Mouse (Mus musculus) liver, postnatal 0 days (tissue): ENCODE measurements at regions not wholly inside any gene's neighbourhood (a gene's known extent, or its start where the extent isn't known, plus 50 kb on each side); places are given as distances from the start of the nearest gene placed in this dataset.

Experiments used
- CTCF ChIP-seq: sonication (generic); IDR thresholded peaks from 2 replicates; pipeline ENCODE4 v1.5.1; 2016; ENCODE audit warnings: antibody characterized with exemption, low read depth
- EP300 ChIP-seq: IDR thresholded peaks from 2 replicates; pipeline ENCODE4 v1.6.1; 2016; ENCODE audit warnings: antibody characterized with exemption, low read depth, mild to moderate bottlenecking

DNA sequence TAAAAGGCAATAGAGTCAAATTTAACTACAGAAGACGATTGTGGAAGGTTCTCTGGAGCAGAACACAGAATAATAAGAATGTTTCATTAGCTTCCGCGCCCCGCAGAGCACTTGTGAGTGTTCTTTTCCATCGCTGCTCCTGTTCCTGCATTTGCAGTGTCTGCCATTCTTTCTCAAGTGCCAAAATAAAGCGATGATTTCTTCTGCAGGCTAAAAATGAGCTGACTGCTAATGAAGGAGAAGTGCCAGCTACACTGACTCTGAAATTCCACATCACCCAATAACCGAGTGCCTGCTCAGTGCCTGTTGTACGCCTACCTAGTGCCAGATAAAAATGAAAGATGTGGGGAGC lies 165.0 kb downstream of the Usp46 start:
- no peak for TF ChIP-seq CTCF
- no peak for TF ChIP-seq EP300
